Mouse (Mus musculus) v-Abl transformed pro-B cells (cell line): ENCODE measurements around the gene Oxct2b.
"Not testable (repeated sequence)": the region's sequence is repeated elsewhere in the genome, so short reads cannot be mapped to it uniquely, and the experiment has no call there.

ENCODE experiments used
- in situ Hi-C, 2 experiments: fragments of 400-800 bp; cut with MboI; formaldehyde crosslinking; loops; one replicate each; pipeline ENCODE4 v1.15.1; 2025; ENCODE audit not compliant: unreplicated experiment in 2 of 2

Oxct2b gene

GRCm38 (mm10) chr4:123111275-123111983, 4.6 kb upstream of the Oxct2b start:
- in situ Hi-C loops = not testable (repeated sequence)

DNA sequence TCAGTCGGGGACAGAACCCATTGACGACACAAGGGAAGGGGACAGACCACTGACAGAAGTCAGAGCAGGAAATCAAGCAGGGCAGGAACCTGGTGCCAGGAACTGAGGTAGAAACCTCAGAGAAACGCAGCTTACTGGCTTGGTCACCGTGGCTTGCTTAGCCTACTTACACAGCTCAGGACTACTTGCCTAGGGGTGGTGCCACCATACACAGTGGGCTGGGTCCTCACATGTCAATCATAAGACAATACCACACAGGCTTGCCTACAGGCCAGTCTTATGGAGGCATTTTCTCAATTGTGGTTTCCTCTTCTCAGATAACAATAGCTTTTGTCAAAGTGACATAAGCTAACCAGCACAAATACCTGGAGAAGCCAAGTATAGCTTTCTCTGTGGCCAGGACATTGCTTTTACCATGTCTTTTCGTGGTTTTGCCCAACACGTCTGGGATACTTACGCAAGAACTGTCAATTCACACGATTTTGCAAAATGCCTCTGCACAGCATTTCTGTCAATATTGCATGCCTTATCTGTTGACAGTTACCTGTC, 3.8 kb upstream of the Oxct2b start:
- in situ Hi-C loops = no loop called here

GRCm38 (mm10) chr4:123114651-123115050, 1.4 kb upstream of the Oxct2b start:
- in situ Hi-C loops = not testable (repeated sequence)

GRCm38 (mm10) chr4:123116640-123117039, 574 bp downstream of the Oxct2b start:
- in situ Hi-C loops = not testable (repeated sequence)

DNA sequence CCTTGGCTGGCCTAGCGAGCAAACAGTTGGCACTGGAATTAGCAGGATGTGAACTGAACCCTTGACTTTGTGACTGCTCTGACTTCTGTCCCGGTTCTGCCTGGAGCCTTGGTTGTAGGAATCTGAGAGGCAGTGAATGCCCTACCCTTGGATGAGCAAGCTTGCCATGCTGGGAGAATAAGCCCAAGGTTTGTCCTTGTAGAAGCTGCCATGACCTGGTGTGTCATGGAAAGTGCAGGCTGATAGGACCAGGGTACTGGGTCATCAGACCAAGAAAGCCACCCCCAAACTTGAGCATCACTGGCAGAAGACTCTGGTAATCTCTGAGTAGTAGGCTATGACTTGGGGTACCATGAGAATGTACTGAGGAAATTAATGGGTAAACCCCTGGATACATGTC, 5.2 kb downstream of the Oxct2b start:
- in situ Hi-C loops = no loop called here

- in situ Hi-C loops = loop anchor here in 1 of 2 experiments (25.0 kb wide), 1 partner anchor 1536 kb away; the partner anchor contains the start of gene Pou3f1
Observed at GRCm38 (mm10) chr4:123126626-123127025, 10.6 kb downstream of the Oxct2b start.

DNA sequence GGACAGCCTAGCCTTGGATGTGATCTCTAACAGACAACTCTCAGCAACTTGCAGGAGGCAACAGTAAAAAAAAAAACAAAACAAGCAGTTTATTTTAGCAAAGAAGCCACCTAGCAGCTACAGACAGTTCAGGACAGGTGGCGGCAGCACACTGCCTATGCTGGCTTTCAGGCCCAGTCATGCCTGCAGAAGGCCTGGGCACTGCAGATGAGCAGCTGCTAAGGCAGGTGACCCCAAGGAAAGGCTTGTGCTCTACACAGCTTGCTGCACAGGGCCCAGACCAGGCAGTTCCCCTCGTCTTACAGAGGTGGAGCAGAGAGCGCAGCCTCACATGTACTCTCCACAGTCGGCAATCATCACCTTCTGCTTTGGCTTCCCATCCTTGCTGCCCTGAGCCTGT, 11.0 kb downstream of the Oxct2b start:
- in situ Hi-C loops = loop anchor here in 1 of 2 experiments (25.0 kb wide), 1 partner anchor 1535 kb away; the partner anchor contains the start of gene Pou3f1

- in situ Hi-C loops = loop anchor here in 1 of 2 experiments (25.0 kb wide), 1 partner anchor 1525 kb away; the partner anchor contains the start of gene Pou3f1
Observed at GRCm38 (mm10) chr4:123137551-123137950, 21.5 kb downstream of the Oxct2b start.

DNA sequence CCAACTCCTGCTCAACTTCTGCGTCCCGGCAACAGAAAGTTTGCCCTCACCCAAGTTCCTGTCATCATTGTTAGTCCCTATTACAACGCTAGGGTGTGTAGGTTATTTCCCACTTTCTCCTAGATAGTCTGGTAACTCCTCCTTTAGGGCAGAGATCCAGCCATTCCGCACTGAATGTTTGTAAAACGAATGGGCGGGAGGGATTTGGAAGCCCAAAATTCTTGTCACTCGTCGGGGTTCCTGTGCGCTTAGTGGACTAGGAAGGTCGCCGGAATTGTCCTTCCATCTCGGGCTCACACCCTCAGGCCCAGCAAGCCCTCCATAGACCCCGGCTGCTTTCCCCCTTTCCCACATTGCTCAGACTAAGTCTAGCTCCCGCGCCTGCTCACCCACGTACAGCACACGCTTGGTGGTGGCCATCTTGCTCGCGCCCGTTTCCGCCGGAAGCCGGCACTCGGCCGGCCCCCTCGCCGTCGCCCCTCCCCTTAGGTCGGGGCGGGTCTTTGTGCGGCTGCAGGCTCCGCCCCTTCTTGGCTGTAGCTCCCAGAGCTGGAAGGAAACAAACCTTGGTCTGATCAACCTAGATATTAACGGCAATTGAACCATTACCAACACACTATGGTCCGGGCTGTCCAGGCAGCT, 23.6 kb downstream of the Oxct2b start, which contains the start of gene Ppie:
Gene Ppie, minus strand, starts transcription at position 439 of the 642 bp plus-strand sequence.
- in situ Hi-C loops = loop anchor here in 1 of 2 experiments (25.0 kb wide), 1 partner anchor 1523 kb away; the partner anchor contains the start of gene Pou3f1

GRCm38 (mm10) chr4:123147446-123148150, 31.5 kb downstream of the Oxct2b start:
- in situ Hi-C loops = loop anchor here in 1 of 2 experiments (25.0 kb wide), 1 partner anchor 1515 kb away; the partner anchor contains the start of gene Pou3f1

DNA sequence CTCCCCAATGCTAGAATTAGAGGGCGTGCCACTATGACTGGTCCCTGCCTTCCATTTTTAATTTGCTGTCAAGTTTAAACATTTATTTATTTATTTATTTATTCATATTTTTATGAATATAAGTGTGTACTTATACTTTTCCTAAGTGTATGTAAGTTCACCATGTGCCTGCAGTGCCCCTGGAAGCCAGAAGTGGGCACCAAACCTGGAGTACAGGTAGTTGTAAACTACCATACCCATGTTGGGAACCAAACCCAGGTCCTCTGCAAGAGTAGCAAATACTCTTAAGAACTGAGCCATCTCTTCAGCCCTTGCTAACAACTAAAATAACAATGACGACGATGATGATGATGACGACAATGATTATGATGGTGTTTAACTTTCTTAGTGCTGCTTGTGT, 35.9 kb downstream of the Oxct2b start:
- in situ Hi-C loops = loop anchor here in 1 of 2 experiments (10.0 kb wide), 1 partner anchor 103 kb away; no protein-coding TSS in a partner anchor

- in situ Hi-C loops = loop anchor here in 1 of 2 experiments (10.0 kb wide), 1 partner anchor 102 kb away; no protein-coding TSS in a partner anchor
Observed at GRCm38 (mm10) chr4:123152976-123153375, 36.9 kb downstream of the Oxct2b start.

DNA sequence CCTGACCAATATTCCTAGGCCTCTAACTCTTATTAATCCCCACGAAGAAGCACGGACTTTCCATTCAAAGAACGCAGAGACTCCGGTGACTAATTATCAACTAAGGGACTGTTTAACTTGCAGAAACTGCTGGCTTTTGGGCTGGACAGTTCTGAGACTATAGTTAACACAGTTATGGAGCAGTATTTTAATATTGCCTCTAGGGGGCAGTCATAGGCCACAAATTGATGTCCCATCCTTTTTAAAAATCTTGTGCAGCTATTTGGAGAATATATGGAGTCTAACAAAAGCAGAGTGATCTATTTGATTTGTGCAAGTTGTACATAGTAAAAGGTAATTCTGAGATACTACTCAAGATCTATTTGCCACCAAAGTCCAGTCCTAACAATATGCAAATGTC, 38.9 kb downstream of the Oxct2b start:
- in situ Hi-C loops = loop anchor here in 1 of 2 experiments (10.0 kb wide), 1 partner anchor 100 kb away; no protein-coding TSS in a partner anchor

DNA sequence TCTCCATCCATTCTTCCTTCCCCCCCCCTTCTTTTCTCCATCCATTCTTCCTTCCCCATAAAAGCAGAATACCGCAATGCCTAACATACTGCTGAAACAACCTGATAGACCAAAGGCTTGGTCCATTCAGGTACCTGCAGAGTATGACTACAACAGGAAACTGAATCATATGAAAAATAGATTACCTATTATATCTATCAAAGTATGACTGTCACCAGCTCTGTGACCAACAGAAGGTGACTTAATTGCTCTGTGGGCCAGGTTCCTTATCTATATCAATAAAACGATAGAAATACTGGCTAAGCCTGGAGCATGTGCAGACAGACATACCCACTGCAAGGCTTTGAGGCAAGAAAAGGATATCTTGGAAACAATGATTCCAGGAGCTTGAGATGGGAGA, 39.4 kb downstream of the Oxct2b start:
- in situ Hi-C loops = loop anchor here in 1 of 2 experiments (10.0 kb wide), 1 partner anchor 99 kb away; no protein-coding TSS in a partner anchor

DNA sequence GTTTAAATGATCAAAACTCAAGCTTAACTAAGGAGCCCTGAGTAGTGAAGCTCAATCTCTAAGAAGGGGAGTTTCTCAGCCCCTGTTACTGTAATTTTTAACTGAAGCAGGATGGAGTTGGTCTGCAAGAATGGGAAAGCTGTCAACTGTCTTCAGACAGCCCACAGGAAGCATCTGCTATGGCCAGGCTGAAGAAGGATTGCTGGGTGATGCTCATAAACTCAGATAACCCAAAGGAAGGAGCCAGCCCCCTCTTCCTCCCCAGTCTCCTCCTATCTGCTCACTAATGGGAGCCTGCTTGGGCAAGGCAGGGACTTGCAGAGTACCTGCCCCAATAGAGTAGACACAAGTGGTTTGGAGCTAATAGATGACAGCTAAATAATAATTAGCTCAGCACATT, 39.8 kb downstream of the Oxct2b start:
- in situ Hi-C loops = loop anchor here in 1 of 2 experiments (10.0 kb wide), 1 partner anchor 99 kb away; no protein-coding TSS in a partner anchor

- in situ Hi-C loops = no loop called here
Observed at GRCm38 (mm10) chr4:123160571-123160970, 44.5 kb downstream of the Oxct2b start.

GRCm38 (mm10) chr4:123161251-123161650, 45.2 kb downstream of the Oxct2b start:
- in situ Hi-C loops = not testable (repeated sequence)

DNA sequence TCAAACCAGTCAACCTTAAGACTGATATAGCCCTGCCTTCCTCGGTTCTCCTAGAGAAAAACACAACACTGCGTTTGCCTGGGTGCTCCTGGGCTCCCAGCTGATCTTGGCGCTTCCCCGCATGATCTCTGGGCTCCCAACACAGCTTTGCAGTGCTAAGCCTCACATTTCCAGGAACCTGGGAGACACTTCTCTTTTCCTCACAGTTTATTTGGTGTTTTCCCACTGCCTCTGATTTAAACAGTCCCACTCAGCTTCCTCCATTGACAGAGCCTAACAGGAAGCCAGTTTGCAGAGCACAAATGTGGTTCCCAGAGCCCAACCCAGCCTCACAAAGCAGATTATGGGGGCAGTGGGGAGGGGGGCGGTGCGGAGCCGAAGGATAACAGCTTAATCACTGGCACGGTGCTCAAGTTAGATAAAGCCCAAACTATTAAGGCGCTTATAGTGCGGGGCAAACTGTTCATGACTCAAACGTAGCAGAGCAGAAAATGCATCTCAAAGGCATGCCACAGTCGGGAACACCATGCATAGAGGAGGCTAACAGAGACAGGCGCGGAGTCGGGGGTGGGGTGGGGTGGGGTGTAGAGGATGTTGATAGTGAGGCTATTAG, 46.3 kb downstream of the Oxct2b start:
- in situ Hi-C loops = no loop called here

DNA sequence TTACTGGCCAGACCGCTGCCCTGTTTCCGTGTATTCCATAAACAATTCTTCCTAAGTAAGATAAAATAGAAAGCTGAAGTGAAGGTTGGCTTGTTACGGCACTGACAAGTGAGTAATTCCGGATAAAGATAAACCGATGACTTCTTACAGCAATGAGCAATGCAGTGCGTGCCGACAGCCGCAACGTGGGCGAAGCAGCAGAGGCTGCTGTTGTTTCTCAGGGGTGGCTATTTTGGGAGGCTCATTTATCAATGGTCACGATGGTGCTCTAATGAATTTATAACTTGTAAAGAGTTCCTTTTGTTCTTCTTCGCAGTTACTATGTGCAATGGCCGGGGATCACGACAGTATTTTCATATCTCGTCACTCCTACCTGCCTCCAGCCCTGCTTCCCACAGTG, 48.1 kb downstream of the Oxct2b start:
- in situ Hi-C loops = no loop called here
